Mouse (Mus musculus) liver, embryonic 11.5 days (tissue): ENCODE data around the gene Ptges. TPM values are rescaled to one million over a fixed set of nuclear protein-coding genes. Genes with fewer than 3 reads are reported as not detected.
A peak's percentile ranks its signal among the peaks of the same experiment; 100 is the strongest.
"Not testable (repeated sequence)": the region's sequence is repeated elsewhere in the genome, so short reads cannot be mapped to it uniquely, and the experiment has no call there.

Experiments used
- ATAC-seq: fragments of 200-750 bp; cut with Nextera tagmentation; replicated peaks from 2 replicates; pipeline ENCODE4 v1.8.0; 2017; ENCODE audit warnings: moderate number of reproducible peaks, mild to moderate bottlenecking, moderate TSS enrichment, moderate library complexity; ENCODE audit not compliant: low FRiP score
- DNase-seq: peaks from one replicate; pipeline ENCODE4 v3.0.0-alpha.2; 2017; ENCODE audit warnings: low spot score
- H3K27ac ChIP-seq: fragments of 300-500 bp; sonication (generic); 2 replicates; pipeline ENCODE4 v1.5.1; 2014; ENCODE audit warnings: mild to moderate bottlenecking, low read depth, low read length, control low read depth
- H3K27me3 ChIP-seq: fragments of 300-500 bp; sonication (generic); replicated peaks from 2 replicates; pipeline ENCODE4 v1.6.1; 2014; ENCODE audit warnings: low read length, mixed read lengths; ENCODE audit not compliant: control insufficient read depth, insufficient read depth
- H3K36me3 ChIP-seq: fragments of 300-500 bp; sonication (generic); 2 replicates; pipeline ENCODE4 v1.6.1; 2014; ENCODE audit warnings: mild to moderate bottlenecking, low read length, moderate library complexity, mixed read lengths; ENCODE audit not compliant: control insufficient read depth, insufficient read depth
- H3K4me1 ChIP-seq: fragments of 300-500 bp; sonication (generic); replicated peaks from 2 replicates; pipeline ENCODE4 v1.6.1; 2014; ENCODE audit warnings: low read length, mixed read lengths; ENCODE audit not compliant: control insufficient read depth, insufficient read depth
- H3K4me2 ChIP-seq: fragments of 300-500 bp; sonication (generic); 2 replicates; pipeline ENCODE4 v1.6.1; 2014; ENCODE audit warnings: mild to moderate bottlenecking, control low read depth, moderate library complexity
- H3K4me3 ChIP-seq: fragments of 300-500 bp; sonication (generic); 2 replicates; pipeline ENCODE4 v1.5.1; 2014; ENCODE audit warnings: low read depth, low read length, control low read depth
- H3K9ac ChIP-seq: fragments of 300-500 bp; sonication (generic); 2 replicates; pipeline ENCODE4 v1.6.1; 2014; ENCODE audit warnings: low read depth, low read length, control low read depth
- H3K9me3 ChIP-seq: fragments of 300-500 bp; sonication (generic); 2 replicates; pipeline ENCODE4 v1.6.1; 2016; ENCODE audit warnings: low read length, inconsistent platforms, mixed read lengths; ENCODE audit not compliant: control insufficient read depth
- WGBS: fragments of 180-500 bp; shearing (Covaris S2); extraction: QIAGEN DNeasy Blood & Tissue Kit; methylation state at CpG from one replicate; pipeline ENCODE4 v1.1.7; 2014; 5-methylcytosine and 5-hydroxymethylcytosine counted together
- polyA plus RNA-seq: library from polyadenylated mRNA; unstranded; fragments of >200 nt; fragmentation: Nextera tagmentation; extraction: Ambion mirVana; gene quantifications from 2 replicates; pipeline ENCODE4 v1.2.1, GENCODE M21; 2014

Gene Ptges
- polyA plus RNA-seq, 1 experiment from 2014 or later = 0.97 TPM

DNA sequence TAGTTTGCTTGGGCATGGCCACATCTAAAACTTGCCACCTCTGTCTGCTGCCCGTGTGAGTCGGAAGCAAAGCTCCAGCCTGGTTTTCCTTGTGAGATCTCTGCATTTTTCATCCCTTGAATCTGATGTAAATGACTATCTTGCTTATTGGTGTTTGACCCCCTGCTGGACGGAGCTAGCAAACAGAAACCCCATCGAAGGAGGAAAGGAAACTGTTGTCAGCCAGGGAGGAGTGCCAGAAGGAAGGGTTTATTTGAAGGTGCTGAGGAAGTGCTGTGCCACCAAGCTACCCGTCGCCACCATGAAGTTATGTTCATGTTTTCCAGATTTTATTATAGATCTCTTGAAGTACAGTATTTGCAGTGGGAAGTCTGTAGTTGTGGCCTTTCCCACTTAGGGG is 25.1 kb upstream of the Ptges start:
- H3K27me3 ChIP-seq = no peaks in the 10 kb centered on the region
- H3K9me3 ChIP-seq = no peaks in the 10 kb centered on the region
- H3K9ac ChIP-seq = no peak overlapping the region
- ATAC-seq (no peak), DNase-seq (no peak)
- WGBS = 60% methylated on average over 6 of the region's 6 CpGs
- peak overlapping the region; percentile 90 for H3K4me3 ChIP-seq
- peaks cover 17% of the 10 kb centered on the region for H3K4me1 ChIP-seq
- H3K36me3 ChIP-seq = peaks cover 32% of the 10 kb centered on the region
- H3K4me2 ChIP-seq = peak overlapping the region; percentile 95
- no peak overlapping the region for H3K27ac ChIP-seq

GRCm38 (mm10) chr2:30952824-30953490 is 23.3 kb upstream of the Ptges start, which contains the start of gene Tor1b:
Gene Tor1b (plus strand): TSS chr2:30952959.
- H3K27me3 ChIP-seq = no peaks in the 10 kb centered on the region
- H3K9ac ChIP-seq = peak within 1 kb of the TSS; percentile 93
- DNase-seq (peak; percentile 84), ATAC-seq (peak; percentile 91)
- peaks cover 11% of the 10 kb centered on the region for H3K4me1 ChIP-seq
- under 1% methylated on average over 60 of the region's 60 CpGs for WGBS
- H3K4me3 ChIP-seq = peak within 1 kb of the TSS; percentile 90
- H3K9me3 ChIP-seq = no peaks in the 10 kb centered on the region
- peak within 1 kb of the TSS; percentile 95 for H3K4me2 ChIP-seq
- H3K27ac ChIP-seq = peak within 1 kb of the TSS; percentile 90
- peaks cover 18% of the 10 kb centered on the region for H3K36me3 ChIP-seq

DNA sequence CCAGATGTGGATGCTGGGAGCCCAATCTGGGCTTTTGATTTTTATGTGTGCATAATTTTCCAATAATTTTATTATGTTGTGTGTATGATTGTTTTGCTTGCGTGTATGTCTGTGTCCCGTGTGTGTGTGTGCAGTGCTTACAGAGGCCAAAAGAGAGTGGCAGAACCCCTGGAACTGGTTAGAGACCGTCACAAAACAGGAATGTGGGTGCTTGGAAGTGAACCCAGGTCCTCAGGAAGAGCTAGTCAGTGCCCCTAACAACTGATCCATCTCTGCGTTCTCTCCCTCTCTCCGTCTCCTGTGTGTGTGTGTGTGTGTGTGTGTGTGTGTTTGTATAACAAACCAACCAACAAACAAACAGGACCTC is 22.8 kb upstream of the Ptges start:
- Histone ChIP-seq H3K4me1 (peaks cover 11% of the 10 kb centered on the region), H3K4me2 (peak overlapping the region; percentile 95), H3K27me3 (no peaks in the 10 kb centered on the region), H3K9ac (peak overlapping the region; percentile 93), H3K4me3 (peak overlapping the region; percentile 90), H3K9me3 (no peaks in the 10 kb centered on the region), H3K27ac (no peak overlapping the region), H3K36me3 (peaks cover 13% of the 10 kb centered on the region)
- ATAC-seq = no peak; the same call in 1 of the 2 replicates
- 24% methylated on average over 5 of the region's 5 CpGs for WGBS
- no peak for DNase-seq

DNA sequence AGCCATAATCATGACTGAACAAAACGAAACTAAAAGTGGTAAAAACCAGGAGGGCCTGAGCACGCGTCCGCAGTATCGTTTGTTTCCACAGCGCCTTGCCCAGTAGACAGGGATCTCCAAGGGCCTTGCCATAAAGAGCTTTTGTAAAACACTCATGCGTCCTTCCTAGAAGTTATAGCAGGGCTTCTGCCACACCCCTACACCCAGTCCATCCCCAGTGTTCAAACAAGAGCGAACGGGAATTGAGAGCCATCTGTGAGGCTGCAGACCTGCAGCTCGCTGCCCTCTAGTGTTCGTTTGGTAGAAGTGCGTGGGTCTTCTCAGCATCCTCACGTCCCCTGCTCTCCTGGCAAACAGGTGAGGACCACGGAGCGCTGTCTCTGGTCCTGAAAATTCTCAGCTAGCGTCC is 12.9 kb upstream of the Ptges start:
- H3K9ac ChIP-seq = no peak overlapping the region; the same call in 1 of the 2 replicates
- peak overlapping the region; percentile 63 for H3K4me2 ChIP-seq
- peak overlapping the region; percentile 49 for H3K4me3 ChIP-seq
- peak; percentile 65 for DNase-seq
- no peaks in the 10 kb centered on the region for H3K36me3 ChIP-seq
- H3K27ac ChIP-seq = no peak overlapping the region
- peak; percentile 73 for ATAC-seq
- no peaks in the 10 kb centered on the region for H3K4me1 ChIP-seq
- WGBS = 25% methylated on average over 16 of the region's 16 CpGs
- H3K9me3 ChIP-seq = no peaks in the 10 kb centered on the region
- H3K27me3 ChIP-seq = no peaks in the 10 kb centered on the region

- not testable (repeated sequence) for H3K9ac ChIP-seq, H3K9me3 ChIP-seq, H3K27ac ChIP-seq, ATAC-seq, DNase-seq, H3K27me3 ChIP-seq, H3K4me1 ChIP-seq, H3K36me3 ChIP-seq
- Histone ChIP-seq H3K4me2 (peak overlapping the region; percentile 63), H3K4me3 (peak overlapping the region; percentile 49; the same call in 1 of the 2 replicates)
- 46% methylated on average over 7 of the region's 7 CpGs for WGBS
These were observed 12.5 kb upstream of the Ptges start for GRCm38 (mm10) chr2:30942116-30942515.

GRCm38 (mm10) chr2:30941586-30941985 is 11.9 kb upstream of the Ptges start:
- H3K27me3 ChIP-seq = no peaks in the 10 kb centered on the region
- no peak overlapping the region for H3K9ac ChIP-seq
- no peak overlapping the region for H3K4me2 ChIP-seq
- no peak for DNase-seq
- no peak for ATAC-seq
- no peaks in the 10 kb centered on the region for H3K36me3 ChIP-seq
- 77% methylated on average over 5 of the region's 5 CpGs for WGBS
- H3K27ac ChIP-seq = no peak overlapping the region
- H3K4me1 ChIP-seq = no peaks in the 10 kb centered on the region
- no peaks in the 10 kb centered on the region for H3K9me3 ChIP-seq
- no peak overlapping the region for H3K4me3 ChIP-seq

- Histone ChIP-seq H3K4me3 (no peak overlapping the region), H3K4me1 (no peaks in the 10 kb centered on the region), H3K27me3 (no peaks in the 10 kb centered on the region), H3K9me3 (no peaks in the 10 kb centered on the region), H3K9ac (no peak overlapping the region), H3K27ac (no peak overlapping the region), H3K36me3 (no peaks in the 10 kb centered on the region), H3K4me2 (no peak overlapping the region)
- WGBS = 48% methylated on average over 4 of the region's 4 CpGs
- DNase-seq (no peak), ATAC-seq (no peak)
These were observed 8.9 kb upstream of the Ptges start for GRCm38 (mm10) chr2:30938574-30938991.

DNA sequence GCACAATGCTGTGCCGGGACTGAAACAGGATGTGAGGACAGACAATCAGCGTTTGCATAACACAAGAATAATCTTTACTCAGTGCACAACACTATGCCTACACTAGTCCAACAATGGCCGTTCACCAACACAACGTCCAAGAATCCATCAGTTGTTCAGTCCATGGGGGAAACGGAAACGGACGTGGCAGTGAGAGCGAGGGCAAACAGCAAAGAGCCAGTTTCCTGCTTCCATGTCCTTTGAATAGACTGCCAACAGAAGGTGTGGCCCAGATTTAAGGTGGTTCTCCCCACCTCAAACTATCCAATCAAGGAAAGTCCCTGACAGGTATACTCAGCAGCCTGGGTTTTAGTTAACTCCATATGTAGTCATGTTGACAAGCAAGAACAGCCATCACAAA is 8.1 kb upstream of the Ptges start:
- H3K9me3 ChIP-seq = no peaks in the 10 kb centered on the region
- no peaks in the 10 kb centered on the region for H3K4me1 ChIP-seq
- H3K9ac ChIP-seq = no peak overlapping the region
- no peak overlapping the region for H3K27ac ChIP-seq
- 81% methylated on average over 8 of the region's 8 CpGs for WGBS
- H3K4me3 ChIP-seq = no peak overlapping the region
- no peaks in the 10 kb centered on the region for H3K27me3 ChIP-seq
- ATAC-seq (no peak), DNase-seq (no peak)
- no peaks in the 10 kb centered on the region for H3K36me3 ChIP-seq
- no peak overlapping the region for H3K4me2 ChIP-seq

DNA sequence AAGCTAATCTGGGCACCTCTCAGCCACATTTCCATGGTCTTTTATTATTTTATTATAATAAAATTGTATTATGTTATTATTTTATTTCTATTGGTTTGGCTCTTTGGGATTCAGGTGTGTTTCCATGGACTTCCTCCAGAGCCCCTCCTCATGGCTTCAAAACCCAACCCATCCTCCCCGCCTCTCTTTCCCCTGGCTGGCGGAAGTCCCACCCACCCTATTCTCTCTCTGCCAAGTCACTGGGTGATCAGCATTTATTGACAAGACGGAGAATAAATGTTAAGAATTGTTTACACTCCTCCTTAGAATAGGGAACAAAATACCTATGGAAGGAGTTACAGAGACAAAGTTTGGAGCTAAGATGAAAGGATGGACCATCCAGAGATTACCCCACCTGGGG is 7.1 kb upstream of the Ptges start:
- Histone ChIP-seq H3K9ac (no peak overlapping the region), H3K27me3 (no peaks in the 10 kb centered on the region), H3K4me1 (no peaks in the 10 kb centered on the region), H3K36me3 (no peaks in the 10 kb centered on the region), H3K27ac (no peak overlapping the region), H3K4me3 (no peak overlapping the region), H3K9me3 (no peaks in the 10 kb centered on the region), H3K4me2 (no peak overlapping the region)
- ATAC-seq (no peak), DNase-seq (no peak)
- 78% methylated on average over 3 of the region's 3 CpGs for WGBS
